ENCODE assay signal across 15 mouse cellular contexts in the genomic region with DNA sequence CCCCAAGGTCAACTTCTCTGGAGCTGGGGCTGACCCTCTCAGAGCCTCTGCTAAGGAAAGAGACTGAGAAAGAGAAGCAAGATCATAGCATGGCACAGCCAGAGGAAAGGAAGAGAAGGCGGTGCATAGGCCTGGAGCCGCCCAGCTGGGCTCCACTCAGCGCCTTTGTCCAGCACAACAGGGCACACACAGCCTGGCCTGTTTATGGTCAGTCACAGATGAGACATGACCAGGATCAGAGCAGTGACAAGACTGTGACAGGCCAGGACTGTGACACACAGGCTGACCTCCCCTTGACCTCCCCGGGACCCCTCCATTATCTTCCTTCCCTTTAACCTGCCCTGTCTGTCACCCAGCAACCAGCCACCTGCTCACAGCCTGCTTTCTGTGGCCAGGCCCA.
A peak's percentile ranks its signal among the peaks of the same experiment; 100 is the strongest.
DNase-seq lines count a peak whose midpoint lies in the region; ATAC-seq and TF ChIP-seq lines count a peak whose summit lies in the region.
"Had no signal": no experiment of that assay in that cellular context is flagged by ENCODE, and none has a peak within 500 bp of the region (broad histone marks: within the 10 kb centered on the region; RNA-seq: fewer than 3 reads in every experiment).

No protein-coding gene starts in this region.

- H3K4me2 ChIP-seq in heart, embryonic 11.5 days, result no peak overlapping the region
- no peak overlapping the region for H3K4me2 ChIP-seq in liver, embryonic 13.5 days
- H3K4me2 ChIP-seq in midbrain, embryonic 15.5 days, result no peak overlapping the region
- H3K4me2 ChIP-seq: heart, embryonic 15.5 days; intestine, embryonic 15.5 days had no signal

- TF ChIP-seq POLR2A in lung, adult 2 months (IDR thresholded peaks at IDR 0.05; ENCODE audit: borderline replicate concordance, extremely low read depth, low read depth, low read length), result no peak

- H3K27ac ChIP-seq in heart, embryonic 11.5 days (ENCODE audit: low read depth, low read length), result 0 out of 2 replicates have a peak overlapping the region, but pooled peaks have one; percentile 18
- no peak overlapping the region for H3K27ac ChIP-seq in liver, embryonic 13.5 days
- H3K27ac ChIP-seq in midbrain, embryonic 15.5 days, result no peak overlapping the region
- H3K27ac ChIP-seq: heart, embryonic 15.5 days; intestine, embryonic 15.5 days had no signal

- no peaks in the 10 kb centered on the region for H3K36me3 ChIP-seq in heart, embryonic 11.5 days (ENCODE audit: control insufficient read depth, insufficient read depth, low read length)
- no peaks in the 10 kb centered on the region for H3K36me3 ChIP-seq in liver, embryonic 13.5 days
- H3K36me3 ChIP-seq in midbrain, embryonic 15.5 days (replicated peaks), result no peaks in the 10 kb centered on the region
- H3K36me3 ChIP-seq: G1E; heart, embryonic 15.5 days; intestine, embryonic 15.5 days had no signal

- TF ChIP-seq CTCF in lung, adult 2 months (IDR thresholded peaks at IDR 0.05; ENCODE audit: insufficient read depth, low read length), result no peak

- WGBS in heart, embryonic 11.5 days (ENCODE audit: insufficient replicate concordance), result 43% methylated on average over 4 of the region's 4 CpGs
- 55% methylated on average over 4 of the region's 4 CpGs for WGBS in liver, embryonic 13.5 days (ENCODE audit: insufficient replicate concordance)
- 43% methylated on average over 4 of the region's 4 CpGs for WGBS in midbrain, embryonic 15.5 days
- 71% methylated on average over 4 of the region's 4 CpGs for WGBS in lung, adult 2 months

- no peak for DNase-seq in heart, postnatal 36 days
- DNase-seq in liver, embryonic 13.5 days, result no peak
- no peak for DNase-seq in liver
- peak; percentile 36 for DNase-seq in embryo, embryonic 9.5 days (ENCODE audit: extremely low spot score)
- DNase-seq in lung, adult 2 months, result no peak
- no peak for DNase-seq in kidney, postnatal 36 days
- DNase-seq: adrenal gland, postnatal 14 days; lung, adult 18-20 months; thymus, postnatal 14 days had no signal

- no peak overlapping the region for H3K9ac ChIP-seq in heart, embryonic 11.5 days (ENCODE audit: low read depth, low read length)
- no peak overlapping the region for H3K9ac ChIP-seq in liver, embryonic 13.5 days
- no peak overlapping the region for H3K9ac ChIP-seq in midbrain, embryonic 15.5 days
- H3K9ac ChIP-seq: heart, embryonic 15.5 days; intestine, embryonic 15.5 days had no signal

- H3K4me1 ChIP-seq in heart, embryonic 11.5 days (ENCODE audit: control insufficient read depth, insufficient read depth, low read length), result peaks cover 26% of the 10 kb centered on the region
- no peaks in the 10 kb centered on the region for H3K4me1 ChIP-seq in liver, embryonic 13.5 days (replicated peaks)
- H3K4me1 ChIP-seq in midbrain, embryonic 15.5 days, result no peaks in the 10 kb centered on the region; the same call in 1 of the 2 replicates
- H3K4me1 ChIP-seq in lung, adult 2 months (ENCODE audit: control insufficient read depth, insufficient read depth, low read length), result no peaks in the 10 kb centered on the region
- H3K4me1 ChIP-seq: intestine, embryonic 15.5 days; megakaryocyte, embryonic 14.5 days had no signal

- intact Hi-C loops in heart, postnatal 36 days (cut with DNase I), result no loop called here

- H3K9me3 ChIP-seq in heart, embryonic 11.5 days (replicated peaks; ENCODE audit: control insufficient read depth, low read length), result no peaks in the 10 kb centered on the region
- no peaks in the 10 kb centered on the region for H3K9me3 ChIP-seq in liver, embryonic 13.5 days (replicated peaks)
- no peaks in the 10 kb centered on the region for H3K9me3 ChIP-seq in midbrain, embryonic 15.5 days
- H3K9me3 ChIP-seq: heart, embryonic 15.5 days; intestine, embryonic 15.5 days had no signal

- ATAC-seq in heart, embryonic 11.5 days (replicated peaks; ENCODE audit: insufficient number of reproducible peaks, low FRiP score, low TSS enrichment), result 0 out of 2 replicates have a peak, but pooled peaks have one; percentile 16
- ATAC-seq in liver, embryonic 13.5 days (ENCODE audit: low read depth), result 0 out of 2 replicates have a peak, but pooled peaks have one; percentile 25
- peak; percentile 19; the same call in 1 of the 2 replicates for ATAC-seq in midbrain, embryonic 15.5 days (replicated peaks)
- ATAC-seq: intestine, embryonic 15.5 days had no signal

- H3K27me3 ChIP-seq in heart, embryonic 11.5 days (ENCODE audit: control insufficient read depth, insufficient read depth, low read length), result no peaks in the 10 kb centered on the region
- H3K27me3 ChIP-seq in liver, embryonic 13.5 days, result no peaks in the 10 kb centered on the region
- H3K27me3 ChIP-seq in midbrain, embryonic 15.5 days (replicated peaks), result no peaks in the 10 kb centered on the region
- H3K27me3 ChIP-seq: heart, embryonic 15.5 days; intestine, embryonic 15.5 days; megakaryocyte, embryonic 14.5 days had no signal

- no peak overlapping the region for H3K4me3 ChIP-seq in heart, embryonic 11.5 days (ENCODE audit: low read depth, low read length)
- no peak overlapping the region for H3K4me3 ChIP-seq in liver, embryonic 13.5 days (replicated peaks)
- H3K4me3 ChIP-seq in midbrain, embryonic 15.5 days, result no peak overlapping the region
- H3K4me3 ChIP-seq in lung, adult 2 months (replicated peaks; ENCODE audit: extremely low read depth, low read depth, low read length), result no peak overlapping the region
- H3K4me3 ChIP-seq: heart, embryonic 15.5 days; intestine, embryonic 15.5 days; megakaryocyte, embryonic 14.5 days had no signal
